Mouse (Mus musculus) hindbrain, postnatal 0 days (tissue): ENCODE measurements around the gene Foxp1. TPM values are rescaled to one million over a fixed set of nuclear protein-coding genes. Genes with fewer than 3 reads are reported as not detected.

Source experiments
- ATAC-seq: fragments of 200-750 bp; cut with Nextera tagmentation; 2 replicates; pipeline ENCODE4 v1.8.0; 2017; ENCODE audit warnings: mild to moderate bottlenecking, moderate TSS enrichment, moderate library complexity
- DNase-seq: peaks from one replicate; pipeline ENCODE4 v3.0.0-alpha.2; 2015; ENCODE audit warnings: low spot score
- H3K27ac ChIP-seq: fragments of 300-500 bp; sonication (generic); 2 replicates; pipeline ENCODE4 v1.5.1; 2014; ENCODE audit warnings: mild to moderate bottlenecking
- H3K27me3 ChIP-seq: fragments of 300-500 bp; sonication (generic); 2 replicates; pipeline ENCODE4 v1.6.1; 2014; ENCODE audit warnings: low read length, mixed read lengths; ENCODE audit not compliant: insufficient read depth
- H3K36me3 ChIP-seq: fragments of 300-500 bp; sonication (generic); 2 replicates; pipeline ENCODE4 v1.6.1; 2014; ENCODE audit warnings: low read length, mixed read lengths; ENCODE audit not compliant: insufficient read depth
- H3K4me1 ChIP-seq: fragments of 300-500 bp; sonication (generic); 2 replicates; pipeline ENCODE4 v1.6.1; 2014; ENCODE audit warnings: antibody characterized with exemption, low read length, mixed read lengths; ENCODE audit not compliant: insufficient read depth
- H3K4me2 ChIP-seq: fragments of 300-500 bp; sonication (generic); 2 replicates; pipeline ENCODE4 v1.6.1; 2014; ENCODE audit warnings: low read depth, mild to moderate bottlenecking, low read length, moderate library complexity, mixed read lengths
- H3K4me3 ChIP-seq: fragments of 300-500 bp; sonication (generic); 2 replicates; pipeline ENCODE4 v1.5.1; 2014; ENCODE audit warnings: low read length
- H3K9ac ChIP-seq: fragments of 300-500 bp; sonication (generic); replicated peaks from 2 replicates; pipeline ENCODE4 v1.6.1; 2014; ENCODE audit warnings: mild to moderate bottlenecking, low read length, moderate library complexity, mixed read lengths
- H3K9me3 ChIP-seq: fragments of 300-500 bp; sonication (generic); 2 replicates; pipeline ENCODE4 v1.6.1; 2016; ENCODE audit warnings: low read length, mixed read lengths
- CTCF ChIP-seq: IDR thresholded peaks from 2 replicates; pipeline ENCODE4 v1.5.1; 2016; ENCODE audit warnings: antibody characterized with exemption, control low read depth, low read depth
- WGBS: fragments of 180-500 bp; shearing (Covaris S2); extraction: QIAGEN DNeasy Blood & Tissue Kit; methylation state at CpG from one replicate; pipeline ENCODE4 v1.1.7; 2014; 5-methylcytosine and 5-hydroxymethylcytosine counted together
- polyA plus RNA-seq: library from polyadenylated mRNA; unstranded; fragments of >200 nt; fragmentation: Nextera tagmentation; extraction: Ambion mirVana; gene quantifications from 2 replicates; pipeline ENCODE4 v1.2.1, GENCODE M21; 2015
- total RNA-seq: library from RNA; depleted of rRNA; stranded (reverse); fragments of >200 nt; gene quantifications from 2 replicates; pipeline ENCODE4 v1.2.3, GENCODE M21; 2014

Foxp1 gene
- total and polyA plus RNA-seq, 2 experiments from 2014 or later, result 53.6 to 54.8 TPM

DNA sequence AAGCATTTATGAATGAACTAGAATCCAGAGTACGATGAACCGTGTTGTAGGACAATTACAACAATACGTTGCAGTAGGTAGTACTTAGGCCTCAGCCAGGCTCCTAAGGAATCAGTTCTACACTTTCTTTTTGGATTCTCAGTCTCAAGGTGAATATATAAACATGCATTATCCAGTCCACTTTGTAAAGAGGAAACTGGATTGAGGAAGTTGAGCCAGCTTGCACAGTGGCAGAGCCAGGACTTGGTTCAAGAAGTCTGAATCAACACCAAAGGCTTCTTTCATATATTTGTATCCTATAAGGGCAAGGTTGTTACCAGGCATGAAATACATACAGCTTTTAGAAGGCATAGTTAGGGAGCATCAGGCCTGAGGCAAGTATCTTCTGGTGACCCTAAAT is 178.2 kb downstream of the Foxp1 start:
- Histone ChIP-seq H3K4me3 (no peak overlapping the region), H3K27ac (no peak overlapping the region), H3K4me2 (no peak overlapping the region), H3K9ac (no peak overlapping the region), H3K36me3 (no peaks in the 10 kb centered on the region), H3K27me3 (no peaks in the 10 kb centered on the region), H3K4me1 (no peaks in the 10 kb centered on the region), H3K9me3 (no peaks in the 10 kb centered on the region)
- no peak for TF ChIP-seq CTCF
- DNase-seq (no peak), ATAC-seq (no peak)
- WGBS, result 89% methylated on average over 3 of the region's 3 CpGs

DNA sequence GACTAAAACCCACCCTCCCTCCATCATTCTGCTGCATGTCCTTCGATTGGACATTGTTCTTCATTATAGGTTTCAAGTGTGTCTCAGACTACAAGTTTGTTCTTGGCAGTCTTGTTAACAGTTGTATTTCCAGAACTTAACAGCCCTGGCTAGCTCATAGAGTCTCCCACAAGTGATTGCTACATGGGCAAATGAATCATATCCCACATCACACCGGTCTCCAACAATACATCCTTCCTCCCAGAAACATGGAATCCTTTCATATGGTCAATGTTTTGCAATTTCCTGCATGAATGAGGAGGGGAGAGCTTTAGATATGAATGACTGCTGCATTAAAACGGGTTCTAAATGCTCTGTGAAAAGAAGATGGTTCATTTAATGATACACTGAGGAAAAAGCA is 178.7 kb downstream of the Foxp1 start:
- no peak for ATAC-seq
- Histone ChIP-seq H3K4me1 (no peaks in the 10 kb centered on the region), H3K9me3 (no peaks in the 10 kb centered on the region), H3K36me3 (no peaks in the 10 kb centered on the region), H3K27me3 (no peaks in the 10 kb centered on the region), H3K4me2 (no peak overlapping the region), H3K27ac (no peak overlapping the region), H3K9ac (no peak overlapping the region), H3K4me3 (no peak overlapping the region)
- WGBS, result 88% methylated on average over 3 of the region's 3 CpGs
- no peak for DNase-seq
- TF ChIP-seq CTCF, result no peak

DNA sequence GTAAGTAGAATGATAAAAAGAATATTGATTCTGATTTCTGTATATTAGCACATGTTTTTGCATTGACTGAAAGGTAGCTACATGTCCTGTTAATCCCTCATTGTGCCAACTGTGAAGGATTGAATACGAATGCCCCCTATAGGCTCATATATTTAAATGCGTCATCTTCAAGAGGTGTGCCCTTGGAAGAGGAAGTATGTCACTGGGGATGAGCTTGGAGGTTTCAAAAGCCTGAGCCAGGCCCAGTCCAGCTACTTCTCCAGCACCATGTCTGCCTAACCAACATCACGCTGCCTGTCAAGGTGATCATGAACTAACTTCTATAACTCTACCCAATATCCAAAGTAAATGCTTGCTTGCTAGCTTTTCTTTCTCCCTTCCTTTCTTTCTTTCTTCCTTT is 180.1 kb downstream of the Foxp1 start:
- Histone ChIP-seq H3K27me3 (no peaks in the 10 kb centered on the region), H3K9ac (no peak overlapping the region), H3K36me3 (no peaks in the 10 kb centered on the region), H3K27ac (no peak overlapping the region), H3K9me3 (no peaks in the 10 kb centered on the region), H3K4me2 (no peak overlapping the region), H3K4me3 (no peak overlapping the region), H3K4me1 (no peaks in the 10 kb centered on the region)
- ATAC-seq (no peak), DNase-seq (no peak)
- no peak for TF ChIP-seq CTCF
- 99% methylated on average over 3 of the region's 3 CpGs for WGBS

DNA sequence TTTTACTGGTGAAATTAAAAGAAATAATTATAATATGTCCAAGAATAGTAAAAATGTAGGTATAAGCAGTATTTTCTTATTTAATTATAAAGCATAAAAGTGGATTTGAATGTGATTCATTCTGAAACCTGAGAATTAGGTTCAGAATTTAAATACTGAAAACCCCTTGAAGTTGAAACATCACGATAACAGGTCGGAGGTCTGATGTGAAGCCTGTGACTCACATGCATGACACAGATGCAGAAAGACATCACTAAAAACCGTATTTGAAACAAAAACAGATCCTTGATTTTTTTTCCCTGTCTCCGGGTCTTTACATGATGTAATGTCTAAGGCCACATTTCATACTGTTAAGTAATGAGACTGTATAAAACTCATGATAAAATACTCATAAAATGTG is 181.6 kb downstream of the Foxp1 start:
- Histone ChIP-seq H3K27me3 (no peaks in the 10 kb centered on the region), H3K4me2 (no peak overlapping the region), H3K36me3 (no peaks in the 10 kb centered on the region), H3K4me3 (no peak overlapping the region), H3K9me3 (no peaks in the 10 kb centered on the region), H3K27ac (no peak overlapping the region), H3K9ac (no peak overlapping the region), H3K4me1 (no peaks in the 10 kb centered on the region)
- ATAC-seq (no peak), DNase-seq (no peak)
- no peak for TF ChIP-seq CTCF
- 95% methylated on average over 4 of the region's 4 CpGs for WGBS

DNA sequence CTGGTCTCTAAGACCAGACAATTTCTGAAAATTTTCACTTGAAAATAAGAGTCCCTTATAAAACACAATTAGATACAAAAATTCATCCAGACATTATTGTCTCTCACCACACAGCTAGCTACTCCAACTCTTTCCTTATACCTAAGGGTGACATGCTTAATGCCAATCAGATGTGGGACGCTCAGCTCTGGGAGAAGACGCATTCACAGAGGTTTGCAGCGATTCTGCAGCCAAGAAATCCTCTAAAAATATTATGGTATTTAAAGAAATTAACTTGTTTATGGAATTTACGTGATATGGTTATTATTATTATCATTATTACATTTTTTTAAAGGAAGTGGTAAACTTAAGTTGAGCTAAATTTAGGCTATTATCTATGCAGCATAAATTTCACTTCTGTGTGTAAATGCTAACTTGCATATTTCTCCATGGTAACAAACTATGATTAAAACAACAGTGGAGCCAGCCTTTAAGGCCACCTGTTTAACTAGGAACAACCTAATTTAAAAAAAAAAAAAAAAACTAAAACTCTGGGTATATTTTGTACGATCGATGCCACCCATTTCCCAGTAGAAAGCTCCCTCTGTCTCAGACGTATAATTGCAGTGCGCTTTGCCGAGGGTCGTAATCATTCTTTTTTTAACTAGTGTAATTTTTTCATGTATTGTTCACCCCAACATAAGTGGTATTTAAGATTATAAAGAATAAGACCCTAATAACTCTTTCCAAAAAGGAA is 182.4 kb downstream of the Foxp1 start:
- Histone ChIP-seq H3K4me2 (no peak overlapping the region), H3K4me1 (no peaks in the 10 kb centered on the region), H3K9me3 (no peaks in the 10 kb centered on the region), H3K27me3 (no peaks in the 10 kb centered on the region), H3K9ac (no peak overlapping the region), H3K27ac (no peak overlapping the region), H3K4me3 (no peak overlapping the region), H3K36me3 (no peaks in the 10 kb centered on the region)
- DNase-seq (no peak), ATAC-seq (no peak)
- TF ChIP-seq CTCF, result no peak
- 85% methylated on average over 10 of the region's 10 CpGs for WGBS

DNA sequence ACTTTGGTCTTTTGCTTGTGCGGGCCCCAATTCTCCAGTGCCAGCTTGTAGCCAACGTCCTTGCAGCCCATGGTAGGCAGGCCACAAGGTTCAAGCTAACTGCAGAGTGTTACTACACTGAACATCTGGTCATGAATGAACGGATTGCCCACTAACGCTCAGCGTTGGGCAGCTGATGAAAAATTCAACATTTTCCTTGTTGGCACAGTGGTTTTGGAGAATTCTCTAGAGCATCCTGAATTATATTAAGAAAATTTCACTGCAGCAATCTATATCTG is 183.2 kb downstream of the Foxp1 start:
- WGBS, result 33% methylated on average over 5 of the region's 5 CpGs
- no peak overlapping the region for H3K27ac ChIP-seq
- no peak for TF ChIP-seq CTCF
- no peak overlapping the region for H3K4me2 ChIP-seq
- DNase-seq (no peak), ATAC-seq (no peak)
- no peak overlapping the region for H3K4me3 ChIP-seq
- H3K9ac ChIP-seq, result no peak overlapping the region
- no peaks in the 10 kb centered on the region for H3K27me3 ChIP-seq
- no peaks in the 10 kb centered on the region for H3K36me3 ChIP-seq
- H3K4me1 ChIP-seq, result no peaks in the 10 kb centered on the region
- H3K9me3 ChIP-seq, result no peaks in the 10 kb centered on the region

DNA sequence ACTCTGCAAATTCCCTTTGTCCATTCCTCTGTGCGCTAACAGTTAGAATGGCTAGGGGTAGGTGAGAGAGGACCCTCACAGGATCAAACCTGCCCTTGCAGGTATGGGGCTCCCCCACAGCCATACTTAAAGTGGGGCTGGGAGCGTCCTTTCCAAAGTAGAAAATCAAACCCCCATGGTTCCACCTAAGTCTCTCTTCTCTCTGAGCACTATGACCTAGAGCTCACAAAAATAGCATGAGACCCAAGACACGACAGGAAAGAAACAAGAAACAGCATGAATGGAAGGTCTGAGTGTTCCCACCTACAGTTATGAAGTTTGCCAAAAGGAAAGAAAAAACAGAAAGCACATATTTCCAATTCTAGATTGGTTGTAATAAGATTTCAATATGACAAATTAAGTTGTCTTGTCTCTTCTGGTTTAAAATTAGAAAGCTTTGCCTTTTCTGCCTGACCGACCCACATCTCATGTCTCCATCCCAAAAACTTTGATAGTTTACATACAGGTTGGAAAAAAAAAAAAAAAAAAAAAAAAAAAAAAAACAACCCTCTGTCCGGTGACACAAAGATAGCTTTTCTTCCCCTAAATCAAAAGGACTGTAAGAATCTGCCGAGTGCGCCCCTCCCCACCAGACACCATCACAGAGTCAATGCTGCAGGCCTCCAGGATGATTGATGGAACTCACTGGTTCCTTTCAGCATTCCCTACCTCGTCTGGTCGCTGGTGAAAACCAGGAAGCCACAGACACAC is 183.8 kb downstream of the Foxp1 start:
- no peak for ATAC-seq
- no peaks in the 10 kb centered on the region for H3K4me1 ChIP-seq
- no peak overlapping the region for H3K4me3 ChIP-seq
- TF ChIP-seq CTCF, result no peak
- DNase-seq, result no peak
- no peaks in the 10 kb centered on the region for H3K9me3 ChIP-seq
- no peak overlapping the region for H3K27ac ChIP-seq
- H3K27me3 ChIP-seq, result no peaks in the 10 kb centered on the region
- H3K9ac ChIP-seq, result no peak overlapping the region
- WGBS, result 55% methylated on average over 9 of the region's 9 CpGs
- no peak overlapping the region for H3K4me2 ChIP-seq
- H3K36me3 ChIP-seq, result no peaks in the 10 kb centered on the region
